Mouse (Mus musculus): ENCODE measurements around the gene Acly.
A peak's percentile ranks its signal among the peaks of the same experiment; 100 is the strongest.

The Acly gene

DNA sequence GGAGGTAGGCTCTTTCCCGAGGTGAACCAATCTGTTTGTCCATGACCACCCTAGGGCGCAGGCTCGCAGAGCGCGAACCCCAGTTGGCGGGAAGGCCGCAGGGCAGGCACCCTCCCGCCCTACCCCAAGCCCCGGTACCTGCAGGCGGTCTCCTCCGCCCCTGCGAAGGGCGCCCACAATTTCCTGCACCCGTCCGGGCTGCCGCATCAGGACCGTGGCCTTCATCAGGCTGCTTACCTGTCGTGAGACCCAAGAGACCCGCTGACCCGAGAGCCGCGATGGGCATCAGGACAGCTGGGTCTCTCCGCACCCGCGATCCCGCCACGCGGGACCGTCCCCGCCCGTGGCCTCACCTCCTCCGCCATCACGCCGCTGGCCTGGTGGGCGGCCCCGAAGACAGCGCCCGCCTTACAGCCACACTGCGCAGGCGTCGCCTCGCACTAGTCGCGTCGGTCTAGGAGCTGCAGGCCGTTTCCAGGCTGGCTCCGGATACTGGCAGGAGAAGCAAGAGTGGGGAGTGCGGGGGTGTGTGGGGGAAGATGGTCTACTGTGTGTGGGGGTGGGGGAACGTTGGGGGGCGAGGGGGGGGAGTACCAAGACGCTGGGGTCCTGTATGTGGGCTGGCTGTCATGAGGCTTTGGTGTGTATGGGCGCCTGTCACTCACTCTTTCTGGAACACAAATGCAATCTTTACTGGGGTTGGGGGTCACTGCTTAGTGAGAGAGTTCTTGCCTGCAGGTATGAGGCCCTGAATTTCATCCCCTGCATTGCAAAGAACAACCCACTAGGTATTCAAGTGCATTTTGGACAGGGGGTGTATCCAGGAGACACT is 86.9 kb downstream of the Acly start:
- DNase-seq (ENCODE audit: low spot score), result peak; percentile 87

DNA sequence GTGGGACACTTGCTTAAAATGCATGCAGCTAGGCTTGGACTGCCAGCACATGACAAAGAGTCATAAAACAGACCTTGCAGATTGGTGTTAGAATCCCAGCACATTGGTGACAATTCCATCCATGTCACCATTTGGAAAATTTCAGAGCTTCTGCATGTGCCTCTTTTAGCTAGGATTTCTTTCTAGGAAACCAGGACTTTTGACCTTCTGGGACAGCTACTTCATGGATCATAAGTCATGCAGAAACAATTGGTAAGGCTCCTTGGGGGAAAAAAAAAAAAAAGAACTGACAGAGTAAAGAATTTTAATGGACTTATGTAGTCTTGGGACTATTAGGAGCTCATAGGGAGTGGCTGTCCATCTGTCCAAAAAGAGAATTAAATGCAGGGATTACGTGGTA is 89.9 kb downstream of the Acly start:
- no peak for DNase-seq (ENCODE audit: low spot score)

DNA sequence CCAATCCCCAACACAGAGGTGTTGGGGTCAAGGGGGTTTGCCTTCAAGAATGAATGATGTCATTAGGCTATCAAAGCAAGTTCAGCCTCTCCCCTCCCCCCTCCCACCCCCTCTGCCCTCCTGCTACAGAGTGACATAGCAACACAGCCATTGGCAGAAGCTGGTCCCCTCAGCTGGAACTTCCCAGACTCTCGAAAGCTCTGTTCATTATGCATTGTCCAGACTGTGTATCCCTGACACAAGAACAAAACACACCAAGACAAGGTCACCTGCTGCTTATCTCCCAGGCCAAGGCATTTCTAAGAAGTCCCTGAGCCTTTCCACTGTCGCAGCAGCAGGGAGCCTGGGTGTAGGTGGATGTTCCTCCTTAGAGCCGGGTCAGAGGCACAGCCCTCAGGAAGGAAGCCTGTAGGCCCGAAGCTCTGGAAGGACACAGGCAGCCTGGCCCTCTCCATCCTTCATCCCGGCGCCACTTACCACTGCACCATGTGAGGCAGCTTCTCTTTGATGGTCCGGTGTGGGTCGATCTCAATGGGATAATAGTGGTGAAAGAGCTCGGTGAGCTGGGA is 92.0 kb downstream of the Acly start:
- DNase-seq (ENCODE audit: low spot score), result no peak

DNA sequence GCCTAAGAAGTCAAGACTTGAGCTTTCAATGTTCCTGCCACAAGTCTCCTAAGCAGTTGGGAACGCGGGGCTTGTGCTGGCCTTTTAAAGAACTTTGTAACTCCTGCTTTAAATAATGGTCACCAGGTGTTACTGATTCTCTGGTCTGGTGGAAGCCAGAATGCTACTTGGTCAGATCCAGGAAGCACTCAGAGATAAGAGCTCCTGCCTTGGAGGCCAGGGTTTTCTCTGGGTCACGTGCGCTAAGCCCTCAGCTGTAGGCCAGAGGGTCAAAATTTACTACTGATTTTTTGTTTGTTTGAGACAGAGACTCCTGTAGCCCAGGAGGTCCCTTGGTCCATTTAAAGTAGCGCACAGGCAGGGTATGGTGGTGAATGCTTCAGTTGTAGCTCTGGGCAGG is 95.8 kb downstream of the Acly start:
- DNase-seq (ENCODE audit: low spot score), result no peak

DNA sequence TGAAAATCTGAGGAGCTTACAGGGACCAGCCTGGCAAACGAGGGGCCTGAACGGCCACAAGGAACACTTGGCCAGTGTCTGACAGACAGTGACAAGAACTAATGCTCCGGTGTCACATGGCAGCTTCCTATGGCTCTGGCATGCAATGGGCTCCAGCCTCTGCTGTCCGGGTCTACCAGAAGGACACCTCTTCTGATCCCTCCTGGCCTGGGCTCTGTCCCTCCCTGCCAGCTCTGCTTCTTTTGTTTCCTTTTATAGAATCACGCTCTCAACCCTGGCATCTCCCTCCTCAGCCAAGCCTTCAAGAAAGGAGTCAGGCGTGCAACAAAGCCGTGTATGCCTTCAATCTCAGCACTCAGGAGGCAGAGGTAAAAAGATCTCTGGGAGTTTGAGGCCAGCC is 97.7 kb downstream of the Acly start:
- no peak for DNase-seq (ENCODE audit: low spot score)

DNA sequence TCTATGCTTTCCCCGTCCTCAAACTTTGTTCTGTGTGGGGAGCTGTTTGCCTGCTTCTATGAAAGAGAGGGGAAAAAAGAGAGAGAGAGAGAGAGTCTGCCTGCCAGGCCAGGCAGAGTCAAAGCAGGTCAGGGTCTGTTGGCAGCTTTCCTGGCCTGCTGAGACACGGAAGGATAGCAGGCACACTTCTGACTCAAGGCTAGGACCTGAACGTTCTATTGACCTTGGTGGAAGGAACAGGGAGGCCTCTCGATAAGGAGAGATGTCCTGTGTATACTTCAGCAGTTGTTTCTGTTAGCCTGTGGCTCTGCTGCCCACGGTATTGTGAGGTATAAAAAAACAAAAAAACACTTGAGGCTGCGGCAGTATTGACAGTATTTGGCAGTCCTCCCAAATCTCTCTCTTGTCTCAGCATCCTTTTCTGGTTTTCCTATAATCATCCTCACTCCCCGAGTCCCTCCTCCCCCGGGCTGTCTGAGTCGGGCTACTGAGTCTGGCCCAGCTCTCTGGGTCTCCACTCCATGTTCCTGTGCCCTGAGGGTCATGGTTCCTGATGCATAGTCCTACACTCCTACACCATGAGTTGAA is 99.1 kb downstream of the Acly start:
- DNase-seq (ENCODE audit: low spot score), result no peak

DNA sequence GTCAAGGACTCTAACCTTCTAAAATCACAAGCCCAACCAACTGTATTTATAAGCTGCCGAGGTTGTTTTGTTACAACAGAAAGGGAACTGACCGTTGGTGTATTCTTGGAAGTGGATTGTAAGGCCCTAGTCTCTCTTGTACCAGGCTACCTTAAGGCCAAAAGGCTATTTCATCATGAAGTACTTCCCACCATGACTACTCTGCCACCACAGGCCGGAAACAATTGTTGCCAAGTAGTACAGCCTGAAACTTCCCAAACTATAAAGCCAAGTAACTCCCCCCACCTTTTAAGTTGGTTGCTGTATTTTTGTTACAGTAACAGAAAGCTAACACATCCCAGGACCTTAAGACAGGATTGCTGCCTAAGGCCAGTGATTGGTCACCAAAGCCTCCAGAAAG is 101.0 kb downstream of the Acly start:
- DNase-seq (ENCODE audit: low spot score), result no peak
